Mouse (Mus musculus) heart, postnatal 4 days (tissue): ENCODE measurements around the gene Rac1. TPM values are rescaled to one million over a fixed set of nuclear protein-coding genes. Genes with fewer than 3 reads are reported as not detected.

Source experiments
- DNase-seq: peaks from one replicate; pipeline ENCODE4 v3.0.0; 2021
- total RNA-seq, 2 experiments: library from RNA; stranded (reverse); gene quantifications; 2 replicates each; pipeline ENCODE4 v1.2.3; 2021

Rac1 gene
- total RNA-seq, 2 experiments from 2014 or later = 317 to 339 TPM

- DNase-seq = no peak
These were observed 36.1 kb downstream of the Rac1 start for GRCm38 (mm10) chr5:143491736-143492135.

GRCm38 (mm10) chr5:143489749-143490342 is 38.0 kb downstream of the Rac1 start:
- no peak for DNase-seq

- DNase-seq = no peak
These were observed 39.8 kb downstream of the Rac1 start for GRCm38 (mm10) chr5:143487998-143488397.

DNA sequence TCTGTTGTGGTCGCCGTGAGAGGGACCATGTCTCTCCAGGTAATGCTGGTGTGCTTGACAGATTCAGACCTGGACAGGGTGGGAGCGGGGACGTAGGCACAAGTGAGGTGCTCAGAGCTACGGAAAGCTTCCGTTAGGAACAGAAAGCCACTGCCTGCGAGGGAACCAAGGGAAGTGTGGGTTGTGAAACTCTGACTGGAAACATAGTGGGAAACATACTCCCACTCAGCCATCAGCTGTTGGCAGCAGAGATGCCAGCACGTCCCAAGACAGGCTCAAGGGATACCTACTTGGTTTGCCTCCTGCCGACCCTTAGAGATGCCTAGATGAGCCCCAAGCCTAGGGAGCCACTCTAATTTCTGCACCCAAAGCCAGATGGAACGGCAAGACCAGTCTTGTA is 40.6 kb downstream of the Rac1 start:
- no peak for DNase-seq

GRCm38 (mm10) chr5:143484955-143485354 is 42.9 kb downstream of the Rac1 start:
- no peak for DNase-seq

DNA sequence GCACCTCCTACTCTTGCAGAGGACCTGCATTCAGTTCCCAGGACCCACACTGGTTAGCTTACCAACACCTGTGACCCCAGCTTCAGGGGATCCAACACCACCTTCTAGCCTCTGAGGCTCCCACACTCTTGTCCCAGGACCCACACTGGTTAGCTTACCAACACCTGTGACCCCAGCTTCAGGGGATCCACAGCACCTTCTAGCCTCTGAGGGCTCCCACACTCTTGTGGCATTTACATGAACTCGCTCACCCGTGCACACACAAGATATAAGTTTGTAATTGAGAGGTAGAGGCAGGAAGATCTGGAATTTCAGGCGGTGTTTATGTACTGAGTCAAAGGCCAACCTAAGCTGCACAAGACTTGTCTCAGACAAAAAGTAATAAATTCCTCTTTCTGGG is 49.9 kb downstream of the Rac1 start:
- DNase-seq = no peak

DNA sequence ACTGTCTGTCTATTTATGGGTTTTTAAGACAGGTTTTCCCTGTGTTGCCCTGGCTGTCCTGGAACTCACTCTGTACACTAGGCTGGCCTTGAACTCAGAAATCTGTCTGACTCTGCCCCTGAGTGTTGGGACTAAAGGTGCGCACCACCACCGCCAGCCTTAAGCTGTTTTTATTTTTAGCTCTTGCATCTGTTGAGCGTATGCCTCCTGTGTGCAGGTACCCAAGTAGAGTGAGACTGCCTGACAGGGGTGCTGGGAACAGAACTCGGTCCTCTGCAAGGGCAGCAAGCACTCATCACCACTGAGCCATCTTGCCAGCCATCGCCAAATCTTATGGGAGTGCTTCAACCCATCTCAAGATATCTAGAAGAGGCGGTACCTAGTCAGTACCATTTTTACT is 51.8 kb downstream of the Rac1 start:
- no peak for DNase-seq

DNA sequence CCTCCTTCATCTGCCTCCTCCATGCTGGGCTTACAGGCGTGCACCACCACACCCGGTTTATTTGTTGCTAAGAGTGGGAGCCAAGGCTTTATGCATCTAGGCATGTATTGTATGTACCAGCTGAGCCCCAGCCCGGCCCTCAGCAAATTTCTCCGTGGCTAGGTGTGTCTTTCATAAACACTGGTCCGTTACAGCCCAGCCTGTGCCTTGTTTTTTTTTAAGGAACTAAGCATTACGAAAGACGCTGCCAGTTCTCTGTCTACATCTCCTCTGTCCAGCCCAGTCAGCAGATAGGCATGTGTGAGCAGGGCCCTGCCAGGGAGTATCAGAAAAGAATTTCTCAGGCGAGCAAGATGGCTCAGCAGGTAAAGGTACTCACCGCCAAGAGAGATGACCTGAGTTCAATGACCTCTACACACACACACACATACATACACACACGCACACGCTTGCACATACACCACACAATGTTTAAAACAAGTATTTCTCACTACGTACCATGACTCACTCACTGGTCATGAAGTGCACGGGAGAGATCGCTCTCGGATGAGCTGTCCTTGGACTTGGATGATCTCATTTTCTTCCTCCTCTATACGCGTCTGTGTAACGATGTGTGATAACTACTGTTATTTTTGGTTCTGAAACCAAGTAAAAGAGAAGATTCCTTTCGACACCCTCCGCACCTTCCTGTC is 52.5 kb downstream of the Rac1 start:
- DNase-seq = no peak

- DNase-seq = no peak
These were observed 55.8 kb downstream of the Rac1 start for GRCm38 (mm10) chr5:143471953-143472618.

GRCm38 (mm10) chr5:143471165-143471546 is 56.7 kb downstream of the Rac1 start:
- DNase-seq = no peak

DNA sequence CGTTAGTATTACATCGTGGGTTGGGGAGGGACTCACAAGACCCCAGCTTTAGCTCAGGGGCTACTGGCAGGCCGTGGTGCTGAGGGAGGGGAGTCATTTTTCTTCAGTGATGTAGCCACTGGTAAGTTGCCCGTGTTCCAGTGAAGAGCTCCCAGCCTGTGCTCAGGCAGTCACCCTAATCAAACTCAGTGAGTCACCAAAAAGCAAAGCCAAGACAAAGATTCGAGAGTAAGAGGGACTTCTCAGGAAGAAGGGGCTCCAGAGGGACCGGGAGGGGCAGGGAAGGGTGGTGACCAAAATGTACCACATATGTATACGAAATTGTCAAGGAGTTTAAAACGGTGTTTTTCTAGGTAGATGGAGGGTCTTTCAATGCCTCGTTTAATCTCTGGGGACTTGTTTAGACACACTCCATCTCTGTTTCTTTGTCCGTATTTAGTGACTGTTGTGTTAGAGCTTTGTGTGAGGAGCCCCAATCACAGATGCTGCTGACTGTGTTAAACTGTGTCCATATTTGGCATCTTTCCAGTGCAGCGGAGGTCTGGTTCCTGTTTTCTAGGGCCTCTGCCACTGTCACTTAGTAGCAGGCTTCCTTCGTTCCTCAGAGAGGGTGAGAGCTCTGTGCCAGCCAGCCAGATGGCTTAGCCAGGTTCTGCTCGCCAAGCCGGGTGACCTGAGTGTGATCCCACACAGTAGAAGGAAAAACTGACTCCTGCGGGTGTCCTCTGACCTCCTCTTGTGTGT is 57.2 kb downstream of the Rac1 start:
- DNase-seq = peak; percentile 74

- no peak for DNase-seq
These were observed 58.2 kb downstream of the Rac1 start for GRCm38 (mm10) chr5:143469628-143470027.

- DNase-seq = no peak
These were observed 59.9 kb downstream of the Rac1 start for GRCm38 (mm10) chr5:143467931-143468330.

GRCm38 (mm10) chr5:143466891-143467669 is 60.8 kb downstream of the Rac1 start:
- DNase-seq = no peak

DNA sequence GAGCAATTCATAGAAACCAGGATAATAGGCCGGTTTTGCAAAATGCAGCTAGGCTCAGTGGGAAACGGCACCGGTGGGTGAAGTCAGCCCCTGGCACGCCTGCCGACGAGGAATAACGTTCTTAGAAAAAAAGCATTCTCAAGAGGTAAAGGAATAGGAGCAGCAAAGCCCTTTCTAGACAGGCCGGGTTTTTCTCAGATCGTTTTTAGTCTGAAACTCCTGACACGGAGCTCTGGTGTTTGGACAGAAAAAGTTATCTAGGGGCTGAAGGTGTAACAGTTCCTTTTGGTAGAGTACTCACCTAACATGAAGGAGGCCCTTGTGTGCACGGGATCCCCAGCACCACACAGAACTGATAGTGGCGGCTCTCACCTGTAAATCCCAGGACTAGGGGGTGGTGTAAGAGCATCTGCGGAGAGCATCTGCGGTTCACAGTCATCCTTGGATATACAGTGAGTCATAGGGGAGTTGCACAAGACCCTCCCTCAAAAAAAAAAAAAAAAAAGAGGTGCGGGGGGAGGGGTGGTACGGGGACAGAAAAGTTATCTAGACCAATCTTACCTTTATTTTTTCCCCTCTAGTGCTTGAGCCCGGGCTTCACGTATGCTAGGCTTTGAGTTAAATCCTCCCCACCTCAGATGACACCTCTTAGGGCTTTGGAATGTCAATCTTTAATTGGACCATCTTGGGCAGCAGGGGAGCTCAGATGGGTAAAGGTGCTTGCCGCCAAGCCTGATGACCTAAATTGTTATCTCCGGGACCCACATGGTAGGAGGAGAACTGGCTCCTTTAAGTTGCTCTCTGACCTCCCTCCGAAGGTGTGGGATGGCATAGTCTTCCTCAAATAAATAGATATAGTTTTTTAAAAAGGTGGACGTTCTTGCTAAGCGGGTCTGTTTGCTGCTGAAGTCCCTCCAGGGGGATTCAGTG is 62.4 kb downstream of the Rac1 start:
- DNase-seq = no peak

DNA sequence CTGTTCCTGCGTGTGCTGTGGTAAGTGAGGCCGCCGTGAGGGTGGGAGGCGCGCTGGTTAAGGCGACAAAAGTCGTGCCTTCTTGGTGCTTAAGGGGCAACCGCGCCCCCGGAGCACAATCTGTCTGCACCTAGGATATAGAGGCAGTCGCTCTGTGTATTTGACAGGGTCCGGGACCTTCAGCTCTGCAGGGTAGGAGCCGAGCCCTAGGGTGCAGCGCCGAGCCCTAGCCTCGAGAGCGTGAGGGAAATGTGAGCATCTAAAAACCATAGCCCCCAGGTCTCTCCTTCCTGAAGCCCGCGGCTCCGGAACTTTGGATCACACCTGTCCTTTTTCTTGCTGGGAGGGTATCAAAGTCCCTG is 63.1 kb downstream of the Rac1 start:
- DNase-seq = no peak

GRCm38 (mm10) chr5:143464100-143464756 is 63.6 kb downstream of the Rac1 start, which contains the start of gene Daglb:
Gene Daglb, plus strand, starts transcription at chr5:143464584.
- DNase-seq = peak; percentile 91

- no peak for DNase-seq
These were observed 64.2 kb downstream of the Rac1 start for GRCm38 (mm10) chr5:143463671-143464070.
